Mouse (Mus musculus) retina, postnatal 7 days (tissue): ENCODE data around the gene Adamts4.
"Not testable (repeated sequence)": the region's sequence is repeated elsewhere in the genome, so short reads cannot be mapped to it uniquely, and the experiment has no call there.

Experiments used
- DNase-seq: peaks from one replicate; pipeline ENCODE4 v3.0.0-alpha.2; 2012; ENCODE audit warnings: low read depth, low spot score

Adamts4 gene

GRCm38 (mm10) chr1:171279012-171279705 lies 28.9 kb downstream of the Adamts4 start:
- DNase-seq, result no peak

GRCm38 (mm10) chr1:171279721-171280120 lies 29.5 kb downstream of the Adamts4 start:
- no peak for DNase-seq

- no peak for DNase-seq
Observed at GRCm38 (mm10) chr1:171280250-171280915, 30.2 kb downstream of the Adamts4 start.

- DNase-seq, result peak; percentile 92
Observed at GRCm38 (mm10) chr1:171280916-171281527, 30.8 kb downstream of the Adamts4 start, which contains the start of gene Ppox. Gene Ppox (minus strand): TSS chr1:171281186.

- DNase-seq, result no peak
Observed at GRCm38 (mm10) chr1:171281528-171281923, 31.3 kb downstream of the Adamts4 start.

- no peak for DNase-seq
Observed at GRCm38 (mm10) chr1:171282086-171282805, 32.0 kb downstream of the Adamts4 start.

GRCm38 (mm10) chr1:171283188-171284160 lies 33.3 kb downstream of the Adamts4 start:
- no peak for DNase-seq

GRCm38 (mm10) chr1:171284491-171284890 lies 34.3 kb downstream of the Adamts4 start:
- no peak for DNase-seq

GRCm38 (mm10) chr1:171285096-171285892 lies 35.1 kb downstream of the Adamts4 start:
- no peak for DNase-seq

GRCm38 (mm10) chr1:171286517-171286916 lies 36.3 kb downstream of the Adamts4 start:
- DNase-seq, result no peak

- peak; percentile 87 for DNase-seq
Observed at GRCm38 (mm10) chr1:171287136-171288081, 37.2 kb downstream of the Adamts4 start, which contains the start of gene Usp21. Gene Usp21 (minus strand): TSS chr1:171287991.

- DNase-seq, result no peak
Observed at GRCm38 (mm10) chr1:171288328-171288727, 38.1 kb downstream of the Adamts4 start.

GRCm38 (mm10) chr1:171293351-171293750 lies 43.1 kb downstream of the Adamts4 start:
- DNase-seq, result no peak

GRCm38 (mm10) chr1:171293906-171294297 lies 43.7 kb downstream of the Adamts4 start:
- DNase-seq, result no peak

- DNase-seq, result peak; percentile 78
Observed at GRCm38 (mm10) chr1:171294298-171295062, 44.3 kb downstream of the Adamts4 start, which contains the start of gene Ufc1. Gene Ufc1 (minus strand): TSS chr1:171295024.

- DNase-seq, result no peak
Observed at GRCm38 (mm10) chr1:171295063-171295402, 44.8 kb downstream of the Adamts4 start.

GRCm38 (mm10) chr1:171298226-171298625 lies 48.0 kb downstream of the Adamts4 start:
- DNase-seq, result no peak

- not testable (repeated sequence) for DNase-seq
Observed at GRCm38 (mm10) chr1:171306157-171306556, 55.9 kb downstream of the Adamts4 start.
